Mouse (Mus musculus) heart, embryonic 14.5 days (tissue): ENCODE results near the gene Anp32e. TPM values are rescaled to one million over a fixed set of nuclear protein-coding genes. Genes with fewer than 3 reads are reported as not detected.

Experiments used
- ATAC-seq: fragments of 200-750 bp; cut with Nextera tagmentation; 2 replicates; pipeline ENCODE4 v1.8.0; 2017; ENCODE audit warnings: low read depth, moderate TSS enrichment; ENCODE audit not compliant: insufficient number of reproducible peaks, insufficient read depth, low FRiP score
- H3K27ac ChIP-seq, 2 experiments: fragments of 200-500 bp in 1 of 2; fragments of 300-500 bp in 1 of 2; sonication (generic) in 1 of 2; replicated peaks in 1 of 2; 2 replicates each; pipeline ENCODE4 v1.5.1; 2012 to 2014; ENCODE audit warnings: low read depth in 2 of 2, low read length in 2 of 2, control low read depth in 1 of 2, mild to moderate bottlenecking in 1 of 2, mixed read lengths in 1 of 2; ENCODE audit not compliant: control insufficient read depth in 1 of 2, insufficient read depth in 1 of 2
- H3K27me3 ChIP-seq: fragments of 300-500 bp; sonication (generic); 2 replicates; pipeline ENCODE4 v1.6.1; 2014; ENCODE audit warnings: mild to moderate bottlenecking, low read length, control low read depth; ENCODE audit not compliant: control insufficient read depth, insufficient read depth
- H3K36me3 ChIP-seq: fragments of 300-500 bp; sonication (generic); 2 replicates; pipeline ENCODE4 v1.6.1; 2014; ENCODE audit warnings: mild to moderate bottlenecking, control low read depth, low read length, mixed read lengths; ENCODE audit not compliant: control insufficient read depth, insufficient read depth
- H3K4me1 ChIP-seq, 2 experiments: fragments of 200-500 bp in 1 of 2; fragments of 300-500 bp in 1 of 2; sonication (generic) in 1 of 2; 2 replicates each; pipeline ENCODE4 v1.6.1; 2012 to 2014; ENCODE audit warnings: low read length in 2 of 2, control low read depth in 1 of 2, mixed read lengths in 1 of 2; ENCODE audit not compliant: control insufficient read depth in 2 of 2, insufficient read depth in 2 of 2
- H3K4me2 ChIP-seq: fragments of 300-500 bp; sonication (generic); 2 replicates; pipeline ENCODE4 v1.6.1; 2014; ENCODE audit warnings: mild to moderate bottlenecking, low read length
- H3K4me3 ChIP-seq, 2 experiments: fragments of 200-500 bp in 1 of 2; fragments of 300-500 bp in 1 of 2; sonication (generic) in 1 of 2; 2 replicates each; pipeline ENCODE4 v1.5.1; 2012 to 2014; ENCODE audit warnings: low read length in 2 of 2, mild to moderate bottlenecking in 2 of 2, control low read depth in 1 of 2, low read depth in 1 of 2, moderate library complexity in 1 of 2; ENCODE audit not compliant: control insufficient read depth in 1 of 2, insufficient read depth in 1 of 2
- H3K9ac ChIP-seq: fragments of 300-500 bp; sonication (generic); 2 replicates; pipeline ENCODE4 v1.6.1; 2014; ENCODE audit warnings: mild to moderate bottlenecking, low read length
- H3K9me3 ChIP-seq: fragments of 300-500 bp; sonication (generic); 2 replicates; pipeline ENCODE4 v1.6.1; 2016; ENCODE audit warnings: low read length, control low read depth; ENCODE audit not compliant: control insufficient read depth
- WGBS: fragments of 180-500 bp; shearing (Covaris S2); extraction: QIAGEN DNeasy Blood & Tissue Kit; methylation state at CpG from one replicate; pipeline ENCODE4 v1.1.7; 2014; 5-methylcytosine and 5-hydroxymethylcytosine counted together
- polyA plus RNA-seq: library from polyadenylated mRNA; unstranded; fragments of >200 nt; fragmentation: Nextera tagmentation; extraction: Ambion mirVana; gene quantifications from 2 replicates; pipeline ENCODE4 v1.2.1, GENCODE M21; 2014

The Anp32e gene
- polyA plus RNA-seq, 1 experiment from 2014 or later = 58.3 TPM

- WGBS = 49% methylated on average over 6 of the region's 6 CpGs
- Histone ChIP-seq H3K4me2 (no peak overlapping the region), H3K9ac (0 out of 2 replicates have a peak overlapping the region, but pooled peaks have one; percentile 1), H3K4me1 (peaks cover 41 to 63% of the 10 kb centered on the region in 2 experiments), H3K4me3 (no peak overlapping the region), H3K9me3 (0 out of 2 replicates have a peak, but pooled peaks cover 4% of the 10 kb centered on the region), H3K27ac (peak overlapping the region in 1 of 2 experiments; percentile 97; a peak in 2 of 4 replicates), H3K27me3 (no peaks in the 10 kb centered on the region), H3K36me3 (peaks cover 54% of the 10 kb centered on the region)
- no peak for ATAC-seq
Observed at GRCm38 (mm10) chr3:95987386-95988110, 58.5 kb downstream of the Anp32e start.

GRCm38 (mm10) chr3:95988138-95988537, 59.1 kb downstream of the Anp32e start:
- H3K27me3 ChIP-seq = no peaks in the 10 kb centered on the region
- H3K4me2 ChIP-seq = no peak overlapping the region
- 92% methylated on average over 1 of the region's 1 CpGs for WGBS
- no peak for ATAC-seq
- H3K9me3 ChIP-seq = 0 out of 2 replicates have a peak, but pooled peaks cover 4% of the 10 kb centered on the region
- peaks cover 57% of the 10 kb centered on the region for H3K36me3 ChIP-seq
- H3K9ac ChIP-seq = no peak overlapping the region
- no peak overlapping the region for H3K4me3 ChIP-seq
- no peak overlapping the region; a peak in 1 of 4 replicates for H3K27ac ChIP-seq
- H3K4me1 ChIP-seq = peaks cover 46 to 69% of the 10 kb centered on the region in 2 experiments

- Histone ChIP-seq H3K4me1 (peaks cover 47 to 76% of the 10 kb centered on the region in 2 experiments), H3K27me3 (no peaks in the 10 kb centered on the region), H3K36me3 (peaks cover 57% of the 10 kb centered on the region), H3K9me3 (0 out of 2 replicates have a peak, but pooled peaks cover 4% of the 10 kb centered on the region), H3K27ac (peak overlapping the region in 1 of 2 experiments; percentile 43; a peak in 2 of 4 replicates), H3K4me3 (no peak overlapping the region), H3K4me2 (no peak overlapping the region), H3K9ac (no peak overlapping the region)
- WGBS = 50% methylated on average over 10 of the region's 10 CpGs
- no peak for ATAC-seq
Observed at GRCm38 (mm10) chr3:95988969-95989368, 59.9 kb downstream of the Anp32e start.

GRCm38 (mm10) chr3:95990413-95990941, 61.4 kb downstream of the Anp32e start:
- no peak overlapping the region for H3K4me3 ChIP-seq
- no peaks in the 10 kb centered on the region for H3K9me3 ChIP-seq
- WGBS = 55% methylated on average over 12 of the region's 12 CpGs
- H3K27me3 ChIP-seq = no peaks in the 10 kb centered on the region
- H3K36me3 ChIP-seq = peaks cover 57% of the 10 kb centered on the region
- no peak for ATAC-seq
- peaks cover 39 to 67% of the 10 kb centered on the region in 2 experiments for H3K4me1 ChIP-seq
- H3K9ac ChIP-seq = no peak overlapping the region
- no peak overlapping the region for H3K4me2 ChIP-seq
- peak overlapping the region; percentile 15 to 30; a peak in 2 of 4 replicates for H3K27ac ChIP-seq

- 5% methylated on average over 5 of the region's 5 CpGs for WGBS
- peak overlapping the region; percentile 82 for H3K4me2 ChIP-seq
- H3K9ac ChIP-seq = peak overlapping the region; percentile 97
- no peak for ATAC-seq
- peaks cover 48% of the 10 kb centered on the region for H3K36me3 ChIP-seq
- H3K27ac ChIP-seq = peak overlapping the region; percentile 97 to 98
- no peaks in the 10 kb centered on the region for H3K27me3 ChIP-seq
- peak overlapping the region in 1 of 2 experiments; percentile 68; a peak in 2 of 4 replicates for H3K4me3 ChIP-seq
- H3K4me1 ChIP-seq = peaks cover 25 to 59% of the 10 kb centered on the region in 2 experiments
- no peaks in the 10 kb centered on the region for H3K9me3 ChIP-seq
Observed at GRCm38 (mm10) chr3:95992990-95993603, 64.1 kb downstream of the Anp32e start.

- WGBS = 9% methylated on average over 4 of the region's 4 CpGs
- Histone ChIP-seq H3K27ac (peak overlapping the region; percentile 97 to 98), H3K4me2 (peak overlapping the region; percentile 82), H3K9ac (peak overlapping the region; percentile 97), H3K4me3 (peak overlapping the region; percentile 68 to 92), H3K36me3 (peaks cover 40% of the 10 kb centered on the region), H3K4me1 (peaks cover 23 to 52% of the 10 kb centered on the region in 2 experiments), H3K27me3 (no peaks in the 10 kb centered on the region), H3K9me3 (no peaks in the 10 kb centered on the region)
- ATAC-seq = peak; percentile 27; the same call in 1 of the 2 replicates
Observed at GRCm38 (mm10) chr3:95993881-95994280, 64.8 kb downstream of the Anp32e start.

GRCm38 (mm10) chr3:95994381-95994846, 65.4 kb downstream of the Anp32e start:
- no peak for ATAC-seq
- H3K4me1 ChIP-seq = peaks cover 24 to 48% of the 10 kb centered on the region in 2 experiments
- H3K4me3 ChIP-seq = peak overlapping the region; percentile 68 to 92
- 4% methylated on average over 6 of the region's 6 CpGs for WGBS
- no peaks in the 10 kb centered on the region for H3K9me3 ChIP-seq
- H3K27ac ChIP-seq = peak overlapping the region; percentile 97 to 98
- H3K36me3 ChIP-seq = peaks cover 35% of the 10 kb centered on the region
- peak overlapping the region; percentile 82 for H3K4me2 ChIP-seq
- peak overlapping the region; percentile 97 for H3K9ac ChIP-seq
- no peaks in the 10 kb centered on the region for H3K27me3 ChIP-seq
